Comparison of ENCODE assay signal across 32 mouse cellular contexts in genomic region chr6:104437991-104438390, GRCm38 (mm10). TPM values are rescaled to one million over a fixed set of nuclear protein-coding genes. Genes with fewer than 3 reads are reported as not detected.
"Had no signal": no experiment of that assay in that cellular context is flagged by ENCODE, and none has a peak within 500 bp of the region (broad histone marks: within the 10 kb centered on the region; RNA-seq: fewer than 3 reads in every experiment).

No protein-coding gene starts in this region.

- H3K4me1 ChIP-seq: heart, embryonic 13.5 days; heart, embryonic 15.5 days; hindbrain, embryonic 13.5 days; hindbrain, embryonic 15.5 days; kidney, embryonic 15.5 days; limb, embryonic 13.5 days; limb, embryonic 15.5 days; liver, embryonic 12.5 days had no signal

- H3K4me3 ChIP-seq: heart, adult 2 months; heart, embryonic 13.5 days; heart, embryonic 15.5 days; hindbrain, embryonic 13.5 days; hindbrain, embryonic 15.5 days; kidney, embryonic 15.5 days; limb, embryonic 13.5 days; limb, embryonic 15.5 days; liver, embryonic 12.5 days had no signal

- H3K27ac ChIP-seq: heart, adult 2 months; heart, embryonic 13.5 days; heart, embryonic 15.5 days; hindbrain, embryonic 13.5 days; hindbrain, embryonic 15.5 days; hindbrain, postnatal 0 days; kidney, embryonic 15.5 days; kidney, postnatal 0 days; limb, embryonic 13.5 days; limb, embryonic 15.5 days; liver, embryonic 12.5 days; liver, embryonic 14.5 days had no signal

- ATAC-seq: hindbrain, postnatal 0 days; intestine, embryonic 16.5 days; liver, embryonic 12.5 days had no signal

- DNase-seq: gastrocnemius, postnatal 14 days; gastrocnemius, postnatal 36 days; heart, adult 2 months; heart, postnatal 14 days; heart, postnatal 36 days; kidney, adult 11 months; kidney, adult 2 months; kidney, adult 9 months; kidney, postnatal 14 days; kidney, postnatal 36 days; layer of hippocampus, adult 9-11 months; layer of hippocampus, postnatal 36 days; left cerebral cortex, postnatal 4 days had no signal

- H3K4me2 ChIP-seq: heart, embryonic 11.5 days; heart, embryonic 13.5 days; heart, embryonic 15.5 days; hindbrain, embryonic 13.5 days; hindbrain, embryonic 15.5 days; kidney, embryonic 15.5 days; limb, embryonic 13.5 days; limb, embryonic 15.5 days; liver, embryonic 12.5 days had no signal

- H3K9ac ChIP-seq: heart, embryonic 13.5 days; heart, embryonic 15.5 days; hindbrain, embryonic 13.5 days; hindbrain, embryonic 15.5 days; kidney, embryonic 15.5 days; limb, embryonic 13.5 days; limb, embryonic 15.5 days; liver, embryonic 12.5 days; liver, embryonic 14.5 days had no signal

- H3K36me3 ChIP-seq: heart, embryonic 13.5 days; heart, embryonic 15.5 days; hindbrain, embryonic 13.5 days; hindbrain, embryonic 15.5 days; kidney, embryonic 15.5 days; limb, embryonic 13.5 days; limb, embryonic 15.5 days; liver, embryonic 12.5 days had no signal

- H3K27me3 ChIP-seq: heart, embryonic 13.5 days; heart, embryonic 15.5 days; hindbrain, embryonic 13.5 days; hindbrain, embryonic 15.5 days; kidney, embryonic 15.5 days; limb, embryonic 13.5 days; limb, embryonic 15.5 days; liver, embryonic 12.5 days had no signal

- H3K9me3 ChIP-seq: heart, embryonic 13.5 days; heart, embryonic 15.5 days; hindbrain, embryonic 13.5 days; hindbrain, embryonic 15.5 days; kidney, embryonic 15.5 days; limb, embryonic 13.5 days; limb, embryonic 15.5 days; liver, embryonic 12.5 days had no signal

RNA-seq across cellular contexts. Expression of gene Cntn6, which starts 54.6 kb away (rescaled TPM):
- total RNA-seq: gastrocnemius, postnatal 14 days; gastrocnemius, postnatal 36 days; heart, adult 2 months; heart, postnatal 14 days; heart, postnatal 36 days; hematopoietic stem cell, adult 5-6 weeks; liver, adult 2 months had no signal
- polyA plus RNA-seq: gonadal fat pad, adult 2 months; heart, adult 2 months; large intestine, adult 2 months; limb, embryonic 11.5 days; liver, adult 2 months; liver, embryonic 16.5 days had no signal
